Mouse (Mus musculus): ENCODE data around the gene Ivns1abp.

DNA sequence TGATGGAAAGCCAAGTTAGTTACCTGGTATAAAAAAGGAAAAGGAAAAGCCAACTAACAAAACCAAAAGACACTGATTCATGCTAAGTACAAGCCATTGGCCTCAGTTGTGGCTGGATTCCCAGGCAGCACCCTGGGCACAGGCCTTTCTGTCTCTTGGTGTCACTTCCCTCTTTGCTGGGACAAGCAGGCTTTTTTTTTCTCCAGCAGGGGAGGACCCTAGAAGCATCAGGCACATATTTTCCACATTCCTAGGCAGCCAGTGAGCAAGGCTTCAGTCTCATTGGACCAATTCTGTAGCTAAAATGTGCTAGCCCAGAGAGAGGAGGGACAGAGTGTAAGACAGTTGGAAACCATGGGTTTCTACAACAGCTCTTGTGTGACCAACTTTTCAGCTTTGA lies 6.0 kb upstream of the Ivns1abp start:
- TF ChIP-seq CTCF (IDR thresholded peaks at IDR 0.05; ENCODE audit: low read depth) (no peak), EP300 (IDR thresholded peaks at IDR 0.05; ENCODE audit: low read depth) (no peak)
